Mouse (Mus musculus): ENCODE data around the gene Ggact. TPM values are rescaled to one million over a fixed set of nuclear protein-coding genes. Genes with fewer than 3 reads are reported as not detected.

Gene Ggact
- polyA plus RNA-seq, 1 experiment from 2014 or later: 10.5 TPM

DNA sequence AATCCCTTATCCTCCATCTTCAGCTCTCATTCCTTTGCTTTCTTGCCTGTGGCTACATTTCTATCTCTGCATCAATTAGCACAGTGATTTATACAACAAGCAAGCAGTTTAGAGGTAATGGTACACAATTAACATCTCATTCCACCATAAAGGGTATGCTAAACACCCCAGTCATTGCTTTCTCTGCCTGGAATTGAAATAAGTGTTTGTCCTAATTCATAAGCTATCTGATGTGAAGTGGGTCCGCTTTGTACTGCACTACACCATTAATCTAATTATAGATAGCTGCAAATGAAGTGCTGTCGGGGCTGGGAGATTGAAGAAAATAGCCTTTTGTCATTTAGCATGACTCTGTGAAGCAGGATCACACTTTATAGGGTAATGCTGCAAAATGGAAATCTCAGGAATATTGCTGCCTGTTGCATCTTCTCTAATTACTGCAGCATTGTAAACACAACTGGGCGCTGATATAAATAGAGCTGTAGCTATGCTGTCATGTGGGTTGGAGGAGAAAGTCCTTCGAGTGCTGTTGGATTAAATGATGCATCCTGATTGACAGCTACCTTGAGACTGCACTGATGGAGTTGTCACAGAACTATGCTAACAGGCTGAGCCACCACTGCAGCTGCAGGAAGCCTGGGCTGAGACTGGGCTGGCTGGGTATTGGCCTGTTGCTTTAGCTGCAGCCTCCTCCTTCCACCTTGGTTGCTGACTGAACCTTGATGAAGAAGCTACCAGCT, 41.5 kb downstream of the Ggact start:
- Histone ChIP-seq H3K27me3 (ENCODE audit: control insufficient read depth, insufficient read depth, low read length) (no peaks in the 10 kb centered on the region), H3K27ac (replicated peaks; ENCODE audit: low read depth, low read length) (no peak overlapping the region), H3K4me3 (ENCODE audit: low read depth, low read length) (no peak overlapping the region), H3K4me1 (ENCODE audit: control insufficient read depth, insufficient read depth, low read length) (0 out of 2 replicates have a peak, but pooled peaks cover 10% of the 10 kb centered on the region), H3K9me3 (ENCODE audit: control insufficient read depth, low read length) (no peaks in the 10 kb centered on the region), H3K9ac (ENCODE audit: low read length) (no peak overlapping the region), H3K36me3 (ENCODE audit: control insufficient read depth, insufficient read depth, low read length) (no peaks in the 10 kb centered on the region), H3K4me2 (ENCODE audit: low read depth, severe bottlenecking) (no peak overlapping the region)
- WGBS: 50% methylated on average over 4 of the region's 4 CpGs
- ATAC-seq (ENCODE audit: insufficient number of reproducible peaks, low FRiP score, low TSS enrichment, low read depth): no peak
- no peak for DNase-seq (ENCODE audit: low spot score)

- Histone ChIP-seq H3K9ac (ENCODE audit: low read length) (no peak overlapping the region), H3K9me3 (ENCODE audit: control insufficient read depth, low read length) (no peaks in the 10 kb centered on the region), H3K36me3 (ENCODE audit: control insufficient read depth, insufficient read depth, low read length) (no peaks in the 10 kb centered on the region), H3K27ac (replicated peaks; ENCODE audit: low read depth, low read length) (no peak overlapping the region), H3K4me2 (ENCODE audit: low read depth, severe bottlenecking) (no peak overlapping the region), H3K4me3 (ENCODE audit: low read depth, low read length) (no peak overlapping the region), H3K4me1 (ENCODE audit: control insufficient read depth, insufficient read depth, low read length) (0 out of 2 replicates have a peak, but pooled peaks cover 8% of the 10 kb centered on the region), H3K27me3 (ENCODE audit: control insufficient read depth, insufficient read depth, low read length) (no peaks in the 10 kb centered on the region)
- ATAC-seq (ENCODE audit: insufficient number of reproducible peaks, low FRiP score, low TSS enrichment, low read depth): no peak
- no peak for DNase-seq (ENCODE audit: low spot score)
- 68% methylated on average over 6 of the region's 6 CpGs for WGBS
These were observed 43.7 kb downstream of the Ggact start for GRCm38 (mm10) chr14:122869831-122870230.

GRCm38 (mm10) chr14:122867531-122868285, 45.8 kb downstream of the Ggact start:
- Histone ChIP-seq H3K4me3 (ENCODE audit: low read depth, low read length) (no peak overlapping the region), H3K4me2 (ENCODE audit: low read depth, severe bottlenecking) (no peak overlapping the region), H3K27ac (replicated peaks; ENCODE audit: low read depth, low read length) (no peak overlapping the region), H3K27me3 (ENCODE audit: control insufficient read depth, insufficient read depth, low read length) (no peaks in the 10 kb centered on the region), H3K4me1 (ENCODE audit: control insufficient read depth, insufficient read depth, low read length) (0 out of 2 replicates have a peak, but pooled peaks cover 8% of the 10 kb centered on the region), H3K36me3 (ENCODE audit: control insufficient read depth, insufficient read depth, low read length) (no peaks in the 10 kb centered on the region), H3K9ac (ENCODE audit: low read length) (no peak overlapping the region), H3K9me3 (ENCODE audit: control insufficient read depth, low read length) (no peaks in the 10 kb centered on the region)
- 85% methylated on average over 4 of the region's 4 CpGs for WGBS
- DNase-seq (ENCODE audit: low spot score) (no peak), ATAC-seq (ENCODE audit: insufficient number of reproducible peaks, low FRiP score, low TSS enrichment, low read depth) (no peak)

- 79% methylated on average over 4 of the region's 4 CpGs for WGBS
- Histone ChIP-seq H3K36me3 (ENCODE audit: control insufficient read depth, insufficient read depth, low read length) (no peaks in the 10 kb centered on the region), H3K27me3 (ENCODE audit: control insufficient read depth, insufficient read depth, low read length) (no peaks in the 10 kb centered on the region), H3K4me3 (ENCODE audit: low read depth, low read length) (no peak overlapping the region), H3K27ac (replicated peaks; ENCODE audit: low read depth, low read length) (no peak overlapping the region), H3K9ac (ENCODE audit: low read length) (no peak overlapping the region), H3K4me1 (ENCODE audit: control insufficient read depth, insufficient read depth, low read length) (0 out of 2 replicates have a peak, but pooled peaks cover under 1% of the 10 kb centered on the region), H3K9me3 (ENCODE audit: control insufficient read depth, low read length) (no peaks in the 10 kb centered on the region), H3K4me2 (ENCODE audit: low read depth, severe bottlenecking) (no peak overlapping the region)
- no peak for ATAC-seq (ENCODE audit: insufficient number of reproducible peaks, low FRiP score, low TSS enrichment, low read depth)
- no peak for DNase-seq (ENCODE audit: low spot score)
These were observed 48.0 kb downstream of the Ggact start for GRCm38 (mm10) chr14:122865462-122866129.

DNA sequence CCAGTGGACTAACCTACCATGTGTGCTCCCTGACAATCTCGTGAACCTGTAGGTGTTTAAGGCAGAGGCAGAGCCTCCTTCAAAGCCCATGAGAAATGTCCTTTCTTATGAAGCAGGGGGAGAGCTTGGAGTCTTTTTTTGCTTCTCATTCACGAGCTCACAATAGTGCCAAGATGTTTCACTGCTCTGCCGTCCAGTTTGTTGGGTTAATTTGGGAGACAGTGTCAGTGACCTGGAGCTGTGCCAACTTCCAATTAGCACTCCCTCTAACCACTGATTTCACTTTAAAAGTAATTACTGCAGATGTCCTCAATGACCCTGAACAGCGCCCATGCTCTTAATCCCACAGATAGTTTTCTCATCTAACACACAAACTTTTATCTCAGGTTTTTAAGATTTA, 50.9 kb downstream of the Ggact start:
- Histone ChIP-seq H3K27me3 (ENCODE audit: control insufficient read depth, insufficient read depth, low read length) (no peaks in the 10 kb centered on the region), H3K9me3 (ENCODE audit: control insufficient read depth, low read length) (no peaks in the 10 kb centered on the region), H3K4me3 (ENCODE audit: low read depth, low read length) (no peak overlapping the region), H3K9ac (ENCODE audit: low read length) (no peak overlapping the region), H3K4me2 (ENCODE audit: low read depth, severe bottlenecking) (no peak overlapping the region), H3K27ac (replicated peaks; ENCODE audit: low read depth, low read length) (no peak overlapping the region), H3K4me1 (ENCODE audit: control insufficient read depth, insufficient read depth, low read length) (no peaks in the 10 kb centered on the region), H3K36me3 (ENCODE audit: control insufficient read depth, insufficient read depth, low read length) (no peaks in the 10 kb centered on the region)
- WGBS: 32% methylated on average over 4 of the region's 4 CpGs
- DNase-seq (ENCODE audit: low spot score): no peak
- ATAC-seq (ENCODE audit: insufficient number of reproducible peaks, low FRiP score, low TSS enrichment, low read depth): no peak

GRCm38 (mm10) chr14:122859792-122860191, 53.8 kb downstream of the Ggact start:
- WGBS: 73% methylated on average over 1 of the region's 1 CpGs

DNA sequence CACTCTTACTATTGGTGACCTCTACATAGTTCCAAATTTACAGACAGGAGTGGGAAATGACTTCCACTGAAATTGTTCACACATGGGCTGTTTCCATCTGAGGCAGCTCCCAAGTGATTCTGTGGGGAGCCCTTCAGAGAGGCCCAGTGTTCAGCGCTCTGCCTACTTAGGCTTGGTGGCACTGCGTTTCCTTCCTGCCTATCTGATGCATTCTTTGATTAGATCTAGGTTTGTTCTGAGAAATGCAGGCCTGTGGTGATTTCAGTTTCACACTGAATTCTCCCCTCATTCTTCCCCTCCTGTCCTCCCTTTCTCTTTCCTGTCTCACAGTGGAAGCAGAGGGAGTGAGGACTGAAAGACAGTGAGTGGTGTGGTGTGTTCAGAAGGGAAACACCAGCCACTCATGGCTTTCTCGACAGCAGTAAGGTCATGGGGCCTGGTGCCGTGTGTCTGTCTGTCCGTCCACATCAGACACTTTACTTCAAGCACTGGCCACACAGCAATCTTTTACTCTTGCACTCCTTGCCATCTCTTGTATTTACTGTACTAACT, 61.0 kb downstream of the Ggact start:
- Histone ChIP-seq H3K36me3 (ENCODE audit: control insufficient read depth, insufficient read depth, low read length) (no peaks in the 10 kb centered on the region), H3K27ac (replicated peaks; ENCODE audit: low read depth, low read length) (no peak overlapping the region), H3K4me1 (ENCODE audit: control insufficient read depth, insufficient read depth, low read length) (no peaks in the 10 kb centered on the region), H3K9me3 (ENCODE audit: control insufficient read depth, low read length) (no peaks in the 10 kb centered on the region), H3K9ac (ENCODE audit: low read length) (no peak overlapping the region), H3K4me3 (ENCODE audit: low read depth, low read length) (no peak overlapping the region), H3K27me3 (ENCODE audit: control insufficient read depth, insufficient read depth, low read length) (no peaks in the 10 kb centered on the region), H3K4me2 (ENCODE audit: low read depth, severe bottlenecking) (no peak overlapping the region)
- 87% methylated on average over 5 of the region's 5 CpGs for WGBS
- DNase-seq (ENCODE audit: low spot score) (no peak), ATAC-seq (ENCODE audit: insufficient number of reproducible peaks, low FRiP score, low TSS enrichment, low read depth) (no peak)

More at GRCm38 (mm10) chr14:122859792-122860191, 53.8 kb downstream of the Ggact start:
- Histone ChIP-seq H3K27me3 (ENCODE audit: control insufficient read depth, insufficient read depth, low read length) (no peaks in the 10 kb centered on the region), H3K36me3 (ENCODE audit: control insufficient read depth, insufficient read depth, low read length) (no peaks in the 10 kb centered on the region), H3K4me2 (ENCODE audit: low read depth, severe bottlenecking) (no peak overlapping the region), H3K4me1 (ENCODE audit: control insufficient read depth, insufficient read depth, low read length) (no peaks in the 10 kb centered on the region), H3K27ac (replicated peaks; ENCODE audit: low read depth, low read length) (no peak overlapping the region), H3K9ac (ENCODE audit: low read length) (no peak overlapping the region), H3K4me3 (ENCODE audit: low read depth, low read length) (no peak overlapping the region), H3K9me3 (ENCODE audit: control insufficient read depth, low read length) (no peaks in the 10 kb centered on the region)
- no peak for DNase-seq (ENCODE audit: low spot score)
- ATAC-seq (ENCODE audit: insufficient number of reproducible peaks, low FRiP score, low TSS enrichment, low read depth): no peak

- ATAC-seq (ENCODE audit: insufficient number of reproducible peaks, low FRiP score, low TSS enrichment, low read depth): no peak; the same call in 1 of the 2 replicates
These were observed 76.5 kb downstream of the Ggact start for GRCm38 (mm10) chr14:122837018-122837417.

More at GRCm38 (mm10) chr14:122837018-122837417, 76.5 kb downstream of the Ggact start:
- Histone ChIP-seq H3K4me3 (ENCODE audit: low read depth, low read length) (no peak overlapping the region), H3K9ac (ENCODE audit: low read length) (no peak overlapping the region), H3K36me3 (ENCODE audit: control insufficient read depth, insufficient read depth, low read length) (no peaks in the 10 kb centered on the region), H3K27me3 (ENCODE audit: control insufficient read depth, insufficient read depth, low read length) (no peaks in the 10 kb centered on the region), H3K9me3 (ENCODE audit: control insufficient read depth, low read length) (no peaks in the 10 kb centered on the region), H3K4me2 (ENCODE audit: low read depth, severe bottlenecking) (no peak overlapping the region), H3K4me1 (ENCODE audit: control insufficient read depth, insufficient read depth, low read length) (0 out of 2 replicates have a peak, but pooled peaks cover 3% of the 10 kb centered on the region), H3K27ac (replicated peaks; ENCODE audit: low read depth, low read length) (no peak overlapping the region)
- WGBS: 55% methylated on average over 2 of the region's 2 CpGs
- DNase-seq (ENCODE audit: low spot score): no peak

Data from limb, embryonic 11.5 days (tissue).